Comparison of ENCODE assay signal across 35 mouse cellular contexts in the genomic region with DNA sequence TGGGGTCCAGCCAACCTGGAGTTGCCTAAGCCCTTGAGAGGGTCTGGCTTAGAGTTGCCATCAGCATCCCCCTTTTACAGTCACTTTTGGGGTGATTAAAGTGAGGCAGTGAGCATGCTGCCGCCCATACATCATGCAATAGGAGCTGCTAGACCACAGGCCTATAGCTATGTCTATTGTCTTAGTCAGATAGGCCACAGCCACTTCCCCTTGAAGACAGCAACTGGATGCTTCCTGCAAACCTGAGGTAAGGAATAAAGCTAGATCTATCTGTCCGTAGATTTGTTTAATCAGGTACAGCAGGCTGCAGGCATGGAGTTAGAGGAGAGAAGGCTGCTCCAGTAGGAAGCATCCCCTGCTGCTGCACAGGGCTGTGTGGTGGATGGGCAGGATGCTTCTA. TPM values are rescaled to one million over a fixed set of nuclear protein-coding genes. Genes with fewer than 3 reads are reported as not detected.
"Had no signal": no experiment of that assay in that cellular context is flagged by ENCODE, and none has a peak within 500 bp of the region (broad histone marks: within the 10 kb centered on the region; RNA-seq: fewer than 3 reads in every experiment).

No protein-coding gene starts in this region.

- ATAC-seq: hindbrain, postnatal 0 days; intestine, embryonic 16.5 days; liver, embryonic 12.5 days had no signal

- H3K36me3 ChIP-seq: heart, embryonic 13.5 days; heart, embryonic 15.5 days; hindbrain, embryonic 13.5 days; hindbrain, embryonic 15.5 days; kidney, embryonic 15.5 days; limb, embryonic 13.5 days; limb, embryonic 15.5 days; liver, embryonic 12.5 days had no signal

- H3K27ac ChIP-seq: gastrocnemius, adult 2 months; heart, adult 2 months; heart, embryonic 13.5 days; heart, embryonic 15.5 days; hindbrain, embryonic 13.5 days; hindbrain, embryonic 15.5 days; hindbrain, postnatal 0 days; kidney, embryonic 15.5 days; kidney, postnatal 0 days; limb, embryonic 13.5 days; limb, embryonic 15.5 days; liver, embryonic 12.5 days had no signal

- H3K4me1 ChIP-seq: heart, embryonic 13.5 days; heart, embryonic 15.5 days; hindbrain, embryonic 13.5 days; hindbrain, embryonic 15.5 days; kidney, embryonic 15.5 days; limb, embryonic 13.5 days; limb, embryonic 15.5 days; liver, embryonic 12.5 days had no signal

- H3K27me3 ChIP-seq: heart, embryonic 13.5 days; heart, embryonic 15.5 days; hindbrain, embryonic 13.5 days; hindbrain, embryonic 15.5 days; kidney, embryonic 15.5 days; limb, embryonic 13.5 days; limb, embryonic 15.5 days; liver, embryonic 12.5 days had no signal

- DNase-seq: gastrocnemius, adult 2 months; gastrocnemius, postnatal 10 days; gastrocnemius, postnatal 25 days; heart, adult 11 months; heart, adult 2 months; heart, postnatal 14 days; heart, postnatal 36 days; kidney, postnatal 14 days; layer of hippocampus, adult 9-11 months; layer of hippocampus, postnatal 36 days; left cerebral cortex, postnatal 4 days had no signal

- H3K4me3 ChIP-seq: gastrocnemius, adult 2 months; heart, adult 2 months; heart, embryonic 13.5 days; heart, embryonic 15.5 days; hindbrain, embryonic 13.5 days; hindbrain, embryonic 15.5 days; kidney, embryonic 15.5 days; limb, embryonic 13.5 days; limb, embryonic 15.5 days; liver, embryonic 12.5 days had no signal

- H3K9me3 ChIP-seq: heart, embryonic 13.5 days; heart, embryonic 15.5 days; hindbrain, embryonic 13.5 days; hindbrain, embryonic 15.5 days; kidney, embryonic 15.5 days; limb, embryonic 15.5 days; liver, embryonic 12.5 days had no signal

RNA-seq across cellular contexts. Expression of a gene that starts 4.4 kb away (rescaled TPM):
- total RNA-seq: gastrocnemius, adult 2 months; gastrocnemius, postnatal 10 days; gastrocnemius, postnatal 25 days; heart, adult 2 months; heart, postnatal 36 days; hematopoietic stem cell, adult 5-6 weeks; hindbrain, postnatal 0 days; layer of hippocampus, adult 18-20 months; layer of hippocampus, postnatal 14 days; layer of hippocampus, postnatal 36 days; left cerebral cortex, postnatal 10 days; left cerebral cortex, postnatal 4 days had no signal
- polyA plus RNA-seq: heart, adult 2 months; hindbrain, embryonic 11.5 days; hindbrain, embryonic 13.5 days; hindbrain, embryonic 15.5 days; hindbrain, postnatal 0 days; large intestine, adult 2 months; limb, embryonic 11.5 days had no signal

RNA-seq across cellular contexts. Expression of a gene that starts 9.0 kb away (rescaled TPM):
- total RNA-seq: gastrocnemius, adult 2 months; gastrocnemius, postnatal 10 days; gastrocnemius, postnatal 25 days; heart, adult 2 months; heart, postnatal 14 days; heart, postnatal 36 days; hematopoietic stem cell, adult 5-6 weeks; hindbrain, postnatal 0 days; layer of hippocampus, adult 18-20 months; layer of hippocampus, adult 8-10 months; layer of hippocampus, postnatal 14 days; layer of hippocampus, postnatal 36 days; left cerebral cortex, adult 18-20 months; left cerebral cortex, adult 8-10 months; left cerebral cortex, postnatal 10 days; left cerebral cortex, postnatal 25 days; left cerebral cortex, postnatal 4 days had no signal
- polyA plus RNA-seq: heart, embryonic 11.5 days; heart, embryonic 13.5 days; heart, embryonic 15.5 days; heart, postnatal 0 days; hindbrain, embryonic 11.5 days; hindbrain, embryonic 13.5 days; hindbrain, postnatal 0 days; intestine, embryonic 16.5 days; kidney, embryonic 15.5 days; kidney, postnatal 0 days; limb, embryonic 11.5 days; limb, embryonic 13.5 days; limb, embryonic 15.5 days; liver, embryonic 12.5 days had no signal

RNA-seq across cellular contexts. Expression of a gene that starts 52.4 kb away (rescaled TPM):
- total RNA-seq: hematopoietic stem cell, adult 5-6 weeks had no signal
